Mouse (Mus musculus) adrenal gland, postnatal 25 days (tissue): ENCODE measurements around the gene Wee1. TPM values are rescaled to one million over a fixed set of nuclear protein-coding genes. Genes with fewer than 3 reads are reported as not detected.
A peak's percentile ranks its signal among the peaks of the same experiment; 100 is the strongest.
"Not testable (repeated sequence)": the region's sequence is repeated elsewhere in the genome, so short reads cannot be mapped to it uniquely, and the experiment has no call there.

Source experiments
- DNase-seq: peaks from one replicate; pipeline ENCODE4 v3.0.0; 2021; ENCODE audit warnings: mixed read lengths
- long read RNA-seq: library from polyadenylated mRNA; stranded (forward); transcript quantifications from one replicate; pipeline ENCODE4 v2.0.0, GENCODE M21; 2021
- total RNA-seq: library from RNA; stranded (reverse); gene quantifications from 2 replicates; pipeline ENCODE4 v1.2.3, GENCODE M21; 2021

Wee1 gene
- 14.5 and 17.0 TPM in 2 replicates for total RNA-seq
- long read RNA-seq, partial matches to known transcripts: 0 of 1 reads
- long read RNA-seq, other reads (novel, unspliced or antisense): 1 of 1 reads

DNA sequence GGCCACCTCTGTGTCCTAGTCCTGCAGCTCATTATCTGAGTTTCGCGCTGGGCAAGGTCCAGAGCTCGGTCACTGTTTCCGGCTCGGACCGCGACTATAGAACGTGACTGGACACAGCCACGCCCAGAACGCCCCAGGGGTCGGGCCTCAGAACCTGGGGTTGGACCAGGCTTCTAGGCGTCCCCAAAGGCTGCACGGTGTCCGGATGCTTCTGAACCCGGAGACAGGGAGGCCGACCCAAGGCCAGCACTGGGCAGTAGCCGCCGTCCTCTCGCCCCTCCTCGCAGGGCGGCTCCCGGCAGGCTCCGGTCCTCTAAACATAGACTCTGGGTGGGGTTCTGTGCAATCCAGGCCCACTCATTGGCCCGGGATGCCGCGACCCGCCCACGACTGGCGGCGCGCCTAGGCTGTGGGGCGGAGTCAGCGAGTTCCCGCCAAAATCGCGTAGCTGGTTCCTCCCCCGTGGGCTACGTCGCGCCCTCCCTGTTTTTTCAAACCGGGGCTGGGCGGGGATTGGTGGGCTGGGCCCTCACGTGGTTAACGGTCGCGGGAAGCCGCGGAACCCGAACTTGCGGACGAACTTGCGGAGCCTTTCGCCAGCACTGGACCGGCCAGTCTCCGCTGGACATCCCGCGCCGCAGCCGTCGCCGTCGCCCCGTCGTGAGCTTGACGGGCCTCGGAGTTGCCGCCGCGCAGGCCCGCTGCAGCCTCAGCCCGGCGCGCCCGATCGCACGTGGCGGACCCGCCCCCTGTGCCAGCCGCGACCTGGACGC lies at the start of gene Wee1:
Gene Wee1 (plus strand): TSS at position 531 of the 773 bp plus-strand sequence.
- peak; percentile 99 for DNase-seq

DNA sequence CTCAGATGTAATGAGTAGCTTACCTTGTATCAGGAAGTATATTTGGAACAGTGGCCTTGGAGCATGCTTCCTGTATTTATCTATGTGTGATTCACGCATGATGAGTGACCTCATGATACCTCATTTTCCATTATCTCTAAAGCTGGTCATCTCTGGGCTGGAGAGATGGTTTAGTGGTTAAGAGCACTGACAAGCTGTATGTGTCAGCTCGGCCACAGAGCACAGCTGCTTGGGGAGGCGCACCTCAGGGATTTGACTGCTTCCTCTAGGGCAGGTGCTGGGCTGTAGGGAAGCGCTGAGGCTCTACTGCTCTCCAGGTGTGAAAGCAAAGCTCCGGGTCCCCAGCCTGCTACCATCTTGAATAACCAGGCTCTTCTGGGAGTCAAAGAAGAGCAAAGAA lies 43.7 kb upstream of the Wee1 start:
- peak; percentile 7 for DNase-seq

DNA sequence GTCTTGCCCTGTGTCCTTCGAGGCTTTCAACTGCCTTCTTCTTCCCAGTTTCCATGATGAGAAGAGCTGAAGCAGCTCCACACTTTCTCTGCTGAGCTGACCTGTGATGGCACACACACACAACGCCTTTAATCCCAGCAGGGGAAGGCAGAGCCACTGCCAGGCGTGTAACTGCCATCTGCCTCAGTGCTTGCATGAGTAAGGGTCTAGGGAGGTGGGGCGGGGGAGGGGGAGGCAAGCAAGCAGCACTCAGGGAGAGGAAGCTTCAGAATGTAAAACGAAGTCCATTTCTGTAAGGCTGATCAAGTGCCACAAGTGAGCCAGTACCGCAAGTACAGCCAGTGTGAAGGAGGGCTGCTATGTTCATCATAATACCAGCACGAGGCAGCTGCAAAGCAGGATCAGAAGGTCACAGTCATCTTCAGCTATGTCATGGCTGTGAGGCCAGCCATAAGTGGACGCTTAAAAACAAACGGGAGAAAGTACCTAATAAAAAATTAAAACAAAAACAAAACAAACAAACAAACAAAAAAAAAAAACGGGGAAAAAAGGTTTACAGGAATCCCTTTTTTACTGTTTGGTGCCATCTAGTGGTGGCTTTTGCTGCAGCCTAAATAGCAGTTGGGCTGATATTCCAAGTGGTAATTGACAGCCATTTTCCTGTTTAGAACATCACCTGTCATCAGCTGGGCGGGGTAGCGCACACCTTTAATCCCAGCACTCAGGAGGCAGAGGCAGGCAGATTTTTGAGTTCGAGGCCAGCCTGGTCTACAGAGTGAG lies 38.3 kb upstream of the Wee1 start:
- peak; percentile 30 for DNase-seq

DNA sequence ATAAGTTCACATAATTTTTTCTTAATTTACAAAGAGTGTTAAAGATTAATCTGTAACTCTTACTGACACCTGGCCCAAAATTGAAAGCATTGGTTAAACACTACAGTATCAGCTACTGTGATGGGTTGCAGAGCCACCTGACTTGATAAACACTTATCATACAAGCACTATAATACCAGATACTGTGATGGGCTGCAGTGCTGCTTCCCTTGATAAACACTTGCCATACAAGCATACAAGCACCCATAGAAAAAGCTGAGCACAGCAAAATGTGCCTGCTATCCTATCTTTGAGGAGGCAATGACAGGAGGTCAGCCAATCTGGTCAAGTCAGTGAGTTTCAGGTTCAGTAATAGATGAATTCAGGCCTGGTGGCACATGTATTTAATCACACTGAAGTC lies 36.6 kb upstream of the Wee1 start:
- no peak for DNase-seq

DNA sequence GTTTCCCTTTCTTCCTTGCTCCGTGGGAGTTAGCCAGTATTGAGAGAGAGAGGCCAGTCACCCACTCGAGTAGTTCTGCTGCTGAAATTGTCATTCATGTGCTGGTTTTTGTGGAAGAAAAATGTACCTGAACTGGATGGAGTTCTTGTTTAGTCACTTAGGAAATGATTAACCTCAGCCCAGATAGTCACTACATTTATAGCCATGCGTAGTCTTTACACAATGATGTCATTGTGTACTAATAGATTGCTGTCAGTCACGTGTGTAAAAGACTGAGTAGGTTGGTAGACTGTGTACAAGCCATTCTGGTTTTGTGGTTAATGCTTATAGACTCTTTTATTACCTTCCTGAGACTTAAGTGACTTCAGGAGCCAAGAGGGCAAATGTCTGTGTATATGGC lies 33.9 kb upstream of the Wee1 start:
- DNase-seq: no peak

DNA sequence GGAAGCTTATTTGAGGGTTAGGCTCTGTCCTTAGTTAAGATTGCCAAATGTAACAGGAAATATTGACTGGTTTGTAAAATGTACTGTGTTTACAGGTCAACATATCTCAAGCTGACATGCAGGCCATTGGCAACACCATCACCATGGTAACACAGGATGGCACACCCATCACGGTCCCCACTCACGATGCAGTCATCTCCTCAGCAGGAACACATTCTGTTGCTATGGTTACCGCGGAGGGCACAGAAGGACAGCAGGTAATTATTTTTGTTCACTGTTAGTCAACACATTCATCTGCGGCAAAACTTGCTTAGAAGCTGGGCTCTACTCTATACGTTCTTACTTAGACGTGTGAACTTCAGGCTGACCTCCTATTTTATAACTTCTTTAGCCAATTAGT lies 30.2 kb upstream of the Wee1 start:
- no peak for DNase-seq

DNA sequence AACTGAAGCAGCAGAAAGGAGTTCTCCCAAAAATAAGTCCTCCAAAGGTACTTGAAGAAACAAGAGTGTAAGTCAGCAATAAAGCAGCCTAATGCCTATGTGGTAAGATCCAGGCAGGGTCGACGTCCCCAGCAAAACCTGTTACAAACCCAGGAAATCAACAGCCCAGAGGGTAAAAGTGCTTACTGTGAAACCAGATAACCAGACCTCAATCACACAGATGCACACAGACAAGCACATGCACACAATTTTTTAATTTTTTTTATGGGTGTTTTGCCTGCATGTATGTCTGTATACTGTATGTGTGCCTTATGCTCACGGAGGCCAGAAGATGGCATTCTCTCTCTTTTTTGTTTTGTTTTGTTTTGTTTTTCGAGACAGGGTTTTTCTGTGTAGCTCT lies 25.5 kb upstream of the Wee1 start:
- DNase-seq: no peak

DNA sequence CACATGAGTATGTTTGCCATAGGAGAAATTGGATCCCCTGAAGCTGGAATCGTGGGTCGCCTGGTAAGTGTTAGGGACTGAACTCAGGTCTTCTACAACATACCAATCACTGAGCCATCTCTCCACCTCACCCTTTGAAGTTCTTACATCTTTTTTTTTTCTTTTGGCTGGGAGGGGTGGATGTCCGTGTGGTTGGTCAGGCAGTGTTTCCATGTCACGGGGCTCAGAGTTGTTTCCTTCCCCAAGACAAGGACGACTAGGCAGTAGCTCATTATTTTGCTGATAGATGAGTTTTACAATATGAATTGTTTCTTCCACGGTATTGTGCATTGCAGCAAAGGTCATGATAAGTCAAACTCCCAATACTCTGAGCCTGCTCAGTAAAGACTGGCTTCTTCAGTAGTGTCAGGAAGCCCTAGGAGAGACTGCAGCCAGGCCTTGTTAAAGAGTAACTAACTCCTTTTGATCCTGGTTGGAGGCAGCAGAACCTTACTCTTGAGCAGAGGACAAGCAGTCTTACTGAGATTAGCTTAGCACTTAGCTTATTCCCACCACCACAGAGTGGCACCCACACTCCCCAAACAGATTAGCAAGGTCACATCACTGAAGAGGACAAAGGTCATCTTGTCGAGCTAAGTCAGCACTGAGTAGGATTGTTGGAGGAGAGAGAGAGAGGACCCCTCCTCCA lies 24.6 kb upstream of the Wee1 start:
- no peak for DNase-seq

DNA sequence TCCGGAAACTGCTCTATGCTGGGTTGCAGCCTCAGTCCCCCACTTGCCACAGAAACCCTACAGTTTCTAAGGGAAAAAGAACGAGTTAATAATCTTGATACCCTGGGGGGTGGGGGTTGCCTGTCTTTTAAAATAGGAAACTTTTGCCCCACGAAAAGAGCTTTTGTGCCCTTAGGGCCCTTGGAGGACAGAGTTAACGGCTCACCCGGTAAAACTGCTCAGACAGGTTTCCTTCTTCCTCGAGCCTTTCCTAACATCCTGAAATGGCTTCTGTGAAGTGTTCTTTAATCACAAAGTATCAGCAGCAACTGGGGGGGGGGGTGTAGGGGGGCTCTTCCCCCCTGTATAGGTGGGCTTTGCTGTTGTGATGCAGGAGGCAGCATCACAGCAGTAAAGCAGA lies 21.0 kb upstream of the Wee1 start:
- no peak for DNase-seq

DNA sequence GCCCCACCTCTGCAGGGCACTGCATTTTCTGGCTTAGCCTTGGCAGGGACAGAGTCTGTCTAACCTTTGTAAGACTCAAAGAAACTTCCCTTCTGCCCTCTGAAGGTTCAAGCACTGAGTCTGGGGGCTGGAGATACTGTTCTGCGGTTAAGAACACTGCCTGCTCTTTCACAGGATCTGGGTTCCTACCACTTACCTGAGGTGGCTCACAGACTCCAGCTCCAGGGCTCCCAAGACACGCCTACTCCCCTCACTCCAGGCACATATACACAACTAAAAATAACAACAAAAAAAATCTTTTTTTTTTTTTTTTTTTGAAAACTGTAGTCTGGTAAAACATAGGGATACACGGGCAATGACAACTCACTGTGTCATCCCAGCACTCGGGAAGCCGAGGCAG lies 20.6 kb upstream of the Wee1 start:
- no peak for DNase-seq

DNA sequence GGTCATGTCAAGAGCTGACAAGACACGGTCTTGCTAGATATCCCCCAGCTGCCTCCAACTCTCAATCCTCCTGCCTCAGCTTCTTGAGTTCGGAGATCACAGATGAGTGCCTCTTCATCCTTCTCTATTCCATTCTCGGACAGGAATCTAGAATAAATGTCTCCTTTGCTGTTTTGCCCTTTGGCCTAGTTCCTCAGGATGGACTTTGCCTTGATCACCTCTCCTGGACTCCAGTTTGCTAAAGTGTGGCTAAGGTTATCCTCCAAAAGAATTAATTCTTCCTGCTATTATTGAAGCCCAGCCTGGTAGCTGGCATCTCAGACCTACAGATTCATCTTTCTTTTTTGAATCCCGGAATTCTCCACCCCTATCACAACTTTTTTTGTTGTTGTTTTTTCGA lies 16.8 kb upstream of the Wee1 start:
- DNase-seq: no peak

DNA sequence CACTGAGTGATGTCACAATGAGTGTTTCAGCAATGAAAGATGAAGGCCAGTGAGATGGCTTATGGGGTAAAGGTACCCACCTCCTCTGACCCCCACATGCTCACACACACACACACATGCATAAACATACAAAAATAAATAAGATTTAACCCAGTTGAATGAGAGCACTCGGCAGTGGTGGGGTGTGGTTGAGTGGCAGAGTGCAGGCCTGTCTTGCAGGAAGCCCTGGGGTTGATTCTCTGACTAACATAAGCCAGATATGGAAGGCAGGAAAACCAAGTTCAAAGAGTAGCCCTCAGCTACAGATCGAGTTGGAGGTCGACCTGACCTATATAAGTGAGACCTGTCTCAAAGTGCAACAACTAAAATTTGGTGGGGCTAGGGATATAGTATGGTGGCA lies 15.2 kb upstream of the Wee1 start:
- DNase-seq: no peak

DNA sequence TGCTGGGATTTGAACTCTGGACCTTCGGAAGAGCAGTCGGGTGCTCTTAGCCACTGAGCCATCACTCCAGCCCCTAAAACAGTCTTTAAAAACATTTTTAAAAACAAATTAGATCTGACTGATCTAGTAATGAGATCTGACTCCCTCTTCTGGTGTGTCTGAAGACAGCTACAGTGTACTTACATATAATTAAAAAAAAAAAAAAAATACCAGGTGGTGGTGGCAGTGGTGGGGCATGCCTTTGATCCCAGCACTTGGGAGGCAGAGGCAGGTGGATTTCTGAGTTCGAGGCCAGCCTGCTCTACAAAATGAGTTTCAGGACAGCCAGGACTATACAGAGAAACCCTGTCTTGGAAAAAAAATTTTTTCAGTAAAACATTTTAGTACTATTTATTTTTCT lies 13.3 kb upstream of the Wee1 start:
- DNase-seq: not testable (repeated sequence)

DNA sequence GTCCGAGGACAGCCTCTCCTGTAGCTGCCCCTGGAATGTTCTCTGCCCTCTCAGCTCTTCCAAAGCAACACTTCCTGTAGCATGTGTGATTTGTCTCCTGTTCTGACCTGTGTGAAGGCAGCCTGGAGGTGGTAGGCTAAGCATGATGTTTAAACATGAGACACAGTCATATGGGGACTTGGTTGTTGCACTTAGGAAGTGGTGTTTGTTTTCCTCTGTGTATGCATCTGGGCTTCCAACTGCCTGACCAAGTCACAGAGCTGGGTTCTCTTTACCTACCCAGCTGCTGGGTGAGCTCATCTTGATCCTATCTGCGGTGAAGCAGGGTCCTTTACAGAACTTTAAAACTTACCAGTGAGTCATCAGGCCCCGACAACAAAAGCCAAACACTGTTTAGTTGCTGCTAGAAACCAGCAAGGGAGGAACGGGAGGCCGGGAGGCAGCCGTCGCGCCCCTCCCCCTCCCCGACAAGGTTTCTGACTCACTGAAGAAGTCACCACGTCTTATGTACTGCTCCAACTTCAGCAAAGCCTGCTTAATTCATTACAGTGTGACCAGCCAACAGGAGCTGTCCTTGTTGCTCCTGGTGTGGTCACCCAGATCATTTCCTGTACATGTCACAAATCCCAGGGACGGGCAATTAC lies 12.8 kb upstream of the Wee1 start:
- peak; percentile 87 for DNase-seq

DNA sequence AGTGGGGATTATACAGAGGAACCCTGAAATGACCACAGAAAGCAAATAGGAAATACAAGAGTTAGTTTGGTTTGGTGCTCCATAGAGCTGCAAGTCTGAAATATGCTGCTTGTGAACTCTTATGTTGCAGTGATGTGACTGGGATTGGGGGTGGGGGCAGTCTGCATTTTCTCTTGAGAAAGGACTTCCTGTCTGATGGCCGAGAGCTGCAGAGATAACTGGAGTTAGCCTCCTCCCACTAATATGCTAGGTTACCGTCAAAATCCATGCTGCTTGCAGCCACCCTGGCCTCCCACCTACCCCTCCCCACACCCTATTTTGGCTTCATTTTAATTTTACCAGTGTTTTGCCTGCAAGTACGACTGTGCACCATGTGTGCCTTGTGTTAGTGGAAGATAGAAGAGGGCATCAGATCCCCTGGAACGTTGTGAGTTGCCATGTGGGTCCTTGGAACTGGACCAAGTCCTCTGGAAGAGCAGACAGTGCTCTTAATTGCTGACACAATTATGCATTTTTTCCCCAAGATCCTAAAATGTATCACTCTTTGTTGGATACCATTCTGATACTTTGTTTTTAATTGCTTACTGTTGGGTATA lies 11.7 kb upstream of the Wee1 start:
- DNase-seq: no peak

DNA sequence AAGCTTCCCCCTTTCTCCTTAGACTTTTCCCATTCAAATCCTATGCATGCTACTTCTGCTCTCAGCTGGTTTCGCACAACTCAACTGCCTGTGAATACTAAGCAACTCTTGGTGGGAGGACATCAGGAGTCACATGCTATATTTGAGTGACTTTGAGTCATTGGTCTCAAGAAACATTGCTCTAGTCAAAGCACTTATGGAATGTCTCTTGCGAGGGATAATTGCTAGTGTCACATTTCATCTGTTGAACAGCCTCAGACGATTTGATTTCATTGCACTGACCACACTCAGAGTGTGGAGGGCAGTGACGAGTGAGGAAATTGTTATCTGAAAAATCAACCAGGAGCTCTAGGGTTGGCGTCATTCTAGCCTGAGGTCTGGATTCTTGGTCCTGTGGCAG lies 7.1 kb upstream of the Wee1 start:
- no peak for DNase-seq

DNA sequence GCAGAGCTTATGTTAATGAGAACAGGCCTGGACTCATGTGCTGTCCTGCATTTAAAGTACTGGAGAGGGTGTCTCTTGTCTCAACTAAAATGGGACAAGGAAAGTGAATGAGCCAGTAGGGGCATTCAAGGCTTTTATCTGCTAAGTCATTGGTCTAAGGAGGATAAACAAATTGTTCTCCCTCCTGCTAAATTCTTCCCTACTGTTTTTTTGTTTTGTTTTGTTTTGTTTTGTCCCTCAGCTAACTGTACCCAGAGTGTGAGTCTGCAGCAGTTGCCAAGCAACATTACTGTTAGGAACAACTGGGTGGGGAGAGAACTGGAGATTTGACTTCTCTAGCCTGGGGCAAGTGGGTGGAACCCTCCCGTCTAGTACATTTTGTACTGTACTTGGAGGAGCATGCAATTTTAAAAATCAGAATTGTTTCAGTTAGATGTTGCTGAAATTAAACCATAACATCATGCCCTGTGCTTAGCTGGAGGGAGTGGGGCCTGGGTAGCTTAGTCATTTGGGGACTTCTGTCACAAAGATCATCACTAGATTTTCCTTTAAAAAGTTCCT lies 5.0 kb upstream of the Wee1 start:
- no peak for DNase-seq

DNA sequence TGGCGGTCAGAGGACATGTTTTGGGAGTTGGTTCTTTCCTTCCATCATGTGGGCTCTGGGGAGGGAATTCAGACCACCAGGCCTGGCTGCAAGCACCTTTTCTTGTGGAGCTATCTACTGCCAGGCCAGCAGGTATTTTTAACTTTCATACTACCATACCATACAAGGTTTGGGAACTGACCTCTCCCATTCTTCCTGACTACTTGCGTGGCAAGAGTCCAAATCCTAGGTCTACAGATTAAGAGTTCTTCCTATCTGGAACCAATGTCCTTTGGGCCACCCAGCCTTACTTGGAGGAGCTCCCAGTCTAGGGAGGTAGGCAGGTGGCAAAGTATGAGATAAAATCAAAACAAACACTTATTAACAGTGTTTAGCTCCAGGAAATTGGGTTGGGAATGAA lies 3.4 kb upstream of the Wee1 start:
- DNase-seq: no peak

DNA sequence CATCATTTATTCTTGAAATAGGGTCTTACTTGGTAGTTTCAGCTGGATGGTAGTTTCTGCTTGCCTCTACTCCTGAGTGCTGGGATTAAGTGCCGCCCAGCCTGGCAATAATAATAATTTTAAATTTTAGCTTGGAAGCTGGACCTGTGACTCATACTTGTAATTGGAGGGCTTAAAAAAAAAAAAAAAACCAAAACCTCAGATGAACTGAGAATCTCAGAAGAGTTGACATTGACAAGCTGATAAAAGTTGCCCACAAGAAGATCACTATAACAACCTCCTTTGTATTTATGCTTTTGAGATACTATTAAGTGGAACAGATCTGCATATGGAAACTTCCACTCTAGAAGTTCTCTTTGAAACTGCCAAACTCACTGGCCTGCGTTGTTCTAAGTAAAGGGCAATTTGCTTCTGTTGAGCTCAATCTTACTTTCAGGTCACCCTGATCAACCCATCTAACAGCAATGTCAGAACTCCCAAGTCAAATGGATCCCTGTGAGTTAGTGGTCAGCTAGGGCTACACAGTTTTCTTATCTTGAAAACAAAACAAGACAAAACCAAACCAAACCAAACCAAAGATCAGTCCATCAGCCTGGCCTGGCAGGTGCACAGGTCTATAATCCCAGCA lies 1.6 kb upstream of the Wee1 start:
- DNase-seq: no peak

DNA sequence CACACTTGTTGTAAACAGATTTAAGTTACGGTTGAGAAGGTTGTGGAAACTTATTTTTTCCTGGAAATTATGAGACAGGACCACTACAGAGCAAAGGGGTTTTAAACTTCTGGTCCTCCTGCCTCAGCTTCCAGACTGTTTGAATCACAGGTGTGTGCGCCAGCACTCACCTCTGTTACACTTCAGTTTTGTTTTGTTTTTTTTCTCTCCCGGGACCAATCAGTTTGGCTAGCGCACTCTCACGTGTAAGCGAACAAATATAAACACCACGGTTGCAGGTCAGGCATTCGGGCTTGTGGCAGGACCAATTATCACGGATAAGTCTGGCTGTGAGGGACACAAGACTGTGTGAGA lies 707 bp upstream of the Wee1 start:
- DNase-seq: no peak

DNA sequence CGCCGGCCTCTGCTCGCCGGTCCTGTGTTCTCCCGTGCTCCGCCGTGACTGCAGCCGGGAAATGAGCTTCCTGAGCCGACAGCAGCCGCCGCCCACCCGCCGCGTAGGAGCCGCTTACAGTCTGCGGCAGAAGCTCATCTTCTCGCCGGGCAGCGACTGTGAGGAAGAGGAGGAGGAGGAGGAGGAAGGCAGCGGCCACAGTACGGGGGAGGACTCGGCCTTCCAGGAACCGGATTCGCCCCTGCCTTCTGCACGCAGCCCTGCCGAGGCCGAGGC lies 381 bp downstream of the Wee1 start:
- DNase-seq: no peak
